19 mouse cellular contexts compared by ENCODE assay signal in genomic region chr5:89581143-89581542, GRCm38 (mm10). TPM values are rescaled to one million over a fixed set of nuclear protein-coding genes. Genes with fewer than 3 reads are reported as not detected.
DNase-seq lines count a peak whose midpoint lies in the region; ATAC-seq lines count a peak whose summit lies in the region.
"Had no signal": no experiment of that assay in that cellular context is flagged by ENCODE, and none has a peak within 500 bp of the region (broad histone marks: within the 10 kb centered on the region; RNA-seq: fewer than 3 reads in every experiment).

No protein-coding gene starts in this region.

- 56% methylated on average over 1 of the region's 1 CpGs for WGBS in forebrain, embryonic 13.5 days
- WGBS in forebrain, embryonic 12.5 days = 74% methylated on average over 1 of the region's 1 CpGs
- whole genome bisulfite sequencing in neural tube, embryonic 14.5 days = 24% methylated on average over 1 of the region's 1 CpGs

- intact Hi-C loops in left cerebral cortex, postnatal 4 days (cut with DNase I) = no loop called here

- no peak overlapping the region for H3K4me3 ChIP-seq in forebrain, embryonic 13.5 days
- H3K4me3 ChIP-seq in forebrain, embryonic 12.5 days (replicated peaks) = no peak overlapping the region
- H3K4me3 ChIP-seq in neural tube, embryonic 14.5 days (ENCODE audit: low read depth, low read length) = no peak overlapping the region
- H3K4me3 ChIP-seq: intestine, embryonic 15.5 days had no signal

- peak; percentile 30 for DNase-seq in left cerebral cortex, postnatal 4 days
- no peak for DNase-seq in left cerebral cortex, adult 11 months (ENCODE audit: low spot score)
- peak; percentile 49 to 73 for DNase-seq in cerebellum, postnatal 10 days
- DNase-seq in urinary bladder, postnatal 4 days (ENCODE audit: low spot score in 2 of 2) = no peak
- DNase-seq in lung, postnatal 36 days = no peak
- DNase-seq: B cell, adult 2 months; gastrocnemius, postnatal 25 days; kidney, postnatal 25 days; lung, embryonic 14.5 days had no signal

- no peaks in the 10 kb centered on the region for H3K9me3 ChIP-seq in forebrain, embryonic 13.5 days (replicated peaks)
- no peaks in the 10 kb centered on the region for H3K9me3 ChIP-seq in forebrain, embryonic 12.5 days
- no peaks in the 10 kb centered on the region for H3K9me3 ChIP-seq in neural tube, embryonic 14.5 days (ENCODE audit: control insufficient read depth, low read length)
- H3K9me3 ChIP-seq: intestine, embryonic 15.5 days had no signal

- H3K4me1 ChIP-seq in forebrain, embryonic 13.5 days = no peaks in the 10 kb centered on the region
- H3K4me1 ChIP-seq in forebrain, embryonic 12.5 days = no peaks in the 10 kb centered on the region
- H3K4me1 ChIP-seq in neural tube, embryonic 14.5 days (ENCODE audit: control insufficient read depth, insufficient read depth, low read length) = no peaks in the 10 kb centered on the region
- H3K4me1 ChIP-seq: intestine, embryonic 15.5 days had no signal

- H3K9ac ChIP-seq in forebrain, embryonic 13.5 days = no peak overlapping the region
- H3K9ac ChIP-seq in forebrain, embryonic 12.5 days = no peak overlapping the region
- H3K9ac ChIP-seq in neural tube, embryonic 14.5 days (replicated peaks; ENCODE audit: low read depth, low read length) = no peak overlapping the region
- H3K9ac ChIP-seq: intestine, embryonic 15.5 days; lung, embryonic 14.5 days had no signal

- H3K27me3 ChIP-seq in forebrain, embryonic 13.5 days = no peaks in the 10 kb centered on the region
- no peaks in the 10 kb centered on the region for H3K27me3 ChIP-seq in forebrain, embryonic 12.5 days
- no peaks in the 10 kb centered on the region for H3K27me3 ChIP-seq in neural tube, embryonic 14.5 days (ENCODE audit: control insufficient read depth, insufficient read depth, low read length)
- H3K27me3 ChIP-seq: intestine, embryonic 15.5 days had no signal

- H3K4me2 ChIP-seq in forebrain, embryonic 13.5 days = no peak overlapping the region
- H3K4me2 ChIP-seq in forebrain, embryonic 12.5 days = no peak overlapping the region
- H3K4me2 ChIP-seq in neural tube, embryonic 14.5 days (ENCODE audit: low read depth, low read length) = no peak overlapping the region
- H3K4me2 ChIP-seq: intestine, embryonic 15.5 days; lung, embryonic 14.5 days had no signal

- no peak overlapping the region for H3K27ac ChIP-seq in forebrain, embryonic 13.5 days
- no peak overlapping the region for H3K27ac ChIP-seq in forebrain, embryonic 12.5 days
- no peak overlapping the region for H3K27ac ChIP-seq in neural tube, embryonic 14.5 days (ENCODE audit: low read depth, low read length)
- H3K27ac ChIP-seq: intestine, embryonic 15.5 days had no signal

- H3K36me3 ChIP-seq in forebrain, embryonic 13.5 days (ENCODE audit: poor library complexity, severe bottlenecking) = no peaks in the 10 kb centered on the region
- no peaks in the 10 kb centered on the region for H3K36me3 ChIP-seq in forebrain, embryonic 12.5 days (replicated peaks)
- H3K36me3 ChIP-seq in neural tube, embryonic 14.5 days (ENCODE audit: control insufficient read depth, insufficient read depth, low read length) = no peaks in the 10 kb centered on the region
- H3K36me3 ChIP-seq: G1E; intestine, embryonic 15.5 days had no signal

- 0 out of 2 replicates have a peak, but pooled peaks have one; percentile 16 for ATAC-seq in forebrain, embryonic 13.5 days
- ATAC-seq in forebrain, embryonic 12.5 days (ENCODE audit: low FRiP score) = no peak
- ATAC-seq in neural tube, embryonic 14.5 days (ENCODE audit: low read depth) = peak; percentile 82
- ATAC-seq: intestine, embryonic 15.5 days had no signal

RNA-seq across cellular contexts. Expression of gene Npffr2, which starts 53.9 kb away (rescaled TPM):
- polyA plus RNA-seq in forebrain, embryonic 13.5 days (2015; fragmentation: Nextera tagmentation; extraction: Ambion mirVana) = not detected in 2 replicates
- polyA plus RNA-seq in forebrain, embryonic 12.5 days (2016; fragmentation: Nextera tagmentation; extraction: Ambion mirVana) = 0.15 TPM in 1 of 2 replicates, not detected in the other
- total RNA-seq in left cerebral cortex, postnatal 4 days (2021) = under 1 TPM; 0.46 to 0.70 TPM
- polyA plus RNA-seq in neural tube, embryonic 14.5 days (2014; fragmentation: Nextera tagmentation; extraction: Ambion mirVana) = 0.20 and 0.58 TPM in 2 replicates
- total RNA-seq: adrenal gland, postnatal 4 days; gastrocnemius, postnatal 25 days; megakaryocyte-erythroid progenitor cell, adult 5-6 weeks had no signal
- polyA plus RNA-seq: G1E; heart, embryonic 14.5 days; intestine, embryonic 15.5 days; limb, embryonic 14.5 days; spleen, adult 2 months had no signal

Comparison
In these comparisons a context has a peak if more than half of its experiments do, and no peak if none do; other contexts are left out.
1. DNase-seq: peak in left cerebral cortex, postnatal 4 days (single experiment) and cerebellum, postnatal 10 days (2 of 2); none in left cerebral cortex, adult 11 months (single experiment), urinary bladder, postnatal 4 days (0 of 2) and lung, postnatal 36 days (single experiment).